Mouse (Mus musculus): ENCODE measurements around the gene Pwwp2b. TPM values are rescaled to one million over a fixed set of nuclear protein-coding genes. Genes with fewer than 3 reads are reported as not detected.

Gene Pwwp2b
- polyA plus RNA-seq, 1 experiment from 2014 or later = 5.6 TPM

GRCm38 (mm10) chr7:139221072-139221471, 27.2 kb upstream of the Pwwp2b start:
- Histone ChIP-seq H3K27ac (ENCODE audit: low read depth, low read length) (no peak overlapping the region), H3K27me3 (replicated peaks; ENCODE audit: control insufficient read depth, insufficient read depth, low read length) (no peaks in the 10 kb centered on the region), H3K9me3 (ENCODE audit: control insufficient read depth, low read length) (no peaks in the 10 kb centered on the region), H3K9ac (ENCODE audit: low read depth, low read length) (no peak overlapping the region), H3K4me1 (ENCODE audit: control insufficient read depth, insufficient read depth, low read depth, low read length) (no peaks in the 10 kb centered on the region), H3K4me3 (ENCODE audit: low read length) (no peak overlapping the region), H3K36me3 (ENCODE audit: control insufficient read depth, insufficient read depth, low read length) (no peaks in the 10 kb centered on the region), H3K4me2 (ENCODE audit: low read length) (no peak overlapping the region)
- no peak for ATAC-seq
- WGBS = 80% methylated on average over 5 of the region's 5 CpGs

- WGBS = 63% methylated on average over 2 of the region's 2 CpGs
- Histone ChIP-seq H3K4me2 (ENCODE audit: low read length) (no peak overlapping the region), H3K27me3 (replicated peaks; ENCODE audit: control insufficient read depth, insufficient read depth, low read length) (no peaks in the 10 kb centered on the region), H3K4me3 (ENCODE audit: low read length) (no peak overlapping the region), H3K4me1 (ENCODE audit: control insufficient read depth, insufficient read depth, low read depth, low read length) (no peaks in the 10 kb centered on the region), H3K9ac (ENCODE audit: low read depth, low read length) (no peak overlapping the region), H3K27ac (ENCODE audit: low read depth, low read length) (no peak overlapping the region), H3K9me3 (ENCODE audit: control insufficient read depth, low read length) (no peaks in the 10 kb centered on the region), H3K36me3 (ENCODE audit: control insufficient read depth, insufficient read depth, low read length) (no peaks in the 10 kb centered on the region)
- no peak for ATAC-seq
Measured at GRCm38 (mm10) chr7:139221856-139222255, 26.4 kb upstream of the Pwwp2b start.

- no peaks in the 10 kb centered on the region for H3K9me3 ChIP-seq (ENCODE audit: control insufficient read depth, low read length)
- 77% methylated on average over 4 of the region's 4 CpGs for WGBS
- H3K4me3 ChIP-seq (ENCODE audit: low read length) = no peak overlapping the region
- H3K27me3 ChIP-seq (replicated peaks; ENCODE audit: control insufficient read depth, insufficient read depth, low read length) = no peaks in the 10 kb centered on the region
- H3K9ac ChIP-seq (ENCODE audit: low read depth, low read length) = no peak overlapping the region
- no peak overlapping the region for H3K27ac ChIP-seq (ENCODE audit: low read depth, low read length)
- ATAC-seq = no peak
- H3K4me1 ChIP-seq (ENCODE audit: control insufficient read depth, insufficient read depth, low read depth, low read length) = no peaks in the 10 kb centered on the region
- no peaks in the 10 kb centered on the region for H3K36me3 ChIP-seq (ENCODE audit: control insufficient read depth, insufficient read depth, low read length)
- no peak overlapping the region for H3K4me2 ChIP-seq (ENCODE audit: low read length)
Measured at GRCm38 (mm10) chr7:139222341-139222740, 25.9 kb upstream of the Pwwp2b start.

DNA sequence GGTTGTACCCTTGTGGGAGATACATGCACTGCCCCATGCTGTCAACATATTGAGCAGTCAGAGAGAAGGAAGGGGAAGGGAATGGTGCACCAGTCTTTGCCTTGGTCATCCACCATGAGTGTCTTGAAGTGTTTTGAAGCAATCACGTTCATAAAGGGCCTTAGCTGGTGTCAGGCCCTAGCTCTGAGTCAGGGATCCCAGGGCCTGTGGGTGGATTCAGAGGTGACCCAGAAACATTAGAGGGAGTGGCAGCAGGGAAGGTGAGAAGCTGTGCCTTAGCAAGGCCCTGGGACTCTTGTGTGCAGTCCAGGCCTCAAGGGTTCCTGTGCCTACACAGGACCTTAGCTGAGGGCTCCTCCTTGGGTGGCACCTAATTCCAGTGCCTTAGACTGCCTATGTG, 24.2 kb upstream of the Pwwp2b start:
- Histone ChIP-seq H3K9me3 (ENCODE audit: control insufficient read depth, low read length) (no peaks in the 10 kb centered on the region), H3K4me3 (ENCODE audit: low read length) (no peak overlapping the region), H3K4me1 (ENCODE audit: control insufficient read depth, insufficient read depth, low read depth, low read length) (no peaks in the 10 kb centered on the region), H3K36me3 (ENCODE audit: control insufficient read depth, insufficient read depth, low read length) (no peaks in the 10 kb centered on the region), H3K27ac (ENCODE audit: low read depth, low read length) (no peak overlapping the region), H3K4me2 (ENCODE audit: low read length) (no peak overlapping the region), H3K9ac (ENCODE audit: low read depth, low read length) (no peak overlapping the region), H3K27me3 (replicated peaks; ENCODE audit: control insufficient read depth, insufficient read depth, low read length) (no peaks in the 10 kb centered on the region)
- no peak for ATAC-seq
- 94% methylated on average over 1 of the region's 1 CpGs for WGBS

GRCm38 (mm10) chr7:139224725-139225124, 23.6 kb upstream of the Pwwp2b start:
- no peak for ATAC-seq
- Histone ChIP-seq H3K9me3 (ENCODE audit: control insufficient read depth, low read length) (no peaks in the 10 kb centered on the region), H3K4me2 (ENCODE audit: low read length) (no peak overlapping the region), H3K27me3 (replicated peaks; ENCODE audit: control insufficient read depth, insufficient read depth, low read length) (no peaks in the 10 kb centered on the region; the same call in 1 of the 2 replicates), H3K27ac (ENCODE audit: low read depth, low read length) (no peak overlapping the region), H3K4me3 (ENCODE audit: low read length) (no peak overlapping the region), H3K9ac (ENCODE audit: low read depth, low read length) (no peak overlapping the region), H3K36me3 (ENCODE audit: control insufficient read depth, insufficient read depth, low read length) (no peaks in the 10 kb centered on the region), H3K4me1 (ENCODE audit: control insufficient read depth, insufficient read depth, low read depth, low read length) (no peaks in the 10 kb centered on the region)
- 80% methylated on average over 8 of the region's 8 CpGs for WGBS

DNA sequence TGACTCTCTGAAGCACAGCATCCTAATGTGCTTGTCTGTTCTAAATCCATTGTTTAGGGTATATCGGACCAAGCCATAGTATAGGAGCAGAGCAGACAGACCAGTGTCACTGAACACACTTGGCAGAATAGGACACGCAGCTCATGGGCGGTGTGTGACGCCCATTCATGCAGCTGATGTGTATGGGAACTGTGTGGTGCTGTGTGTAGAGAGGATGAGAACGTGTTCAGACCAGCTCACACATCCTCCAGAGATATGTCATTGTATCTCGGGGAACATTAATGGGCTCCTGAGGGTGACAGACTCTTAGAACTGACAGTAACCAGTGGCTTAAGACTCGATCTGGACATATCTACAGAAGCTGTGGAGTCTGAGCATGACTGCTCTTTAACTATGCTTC, 21.9 kb upstream of the Pwwp2b start:
- H3K27me3 ChIP-seq (replicated peaks; ENCODE audit: control insufficient read depth, insufficient read depth, low read length) = peaks cover 3% of the 10 kb centered on the region; the same call in 1 of the 2 replicates
- no peaks in the 10 kb centered on the region for H3K36me3 ChIP-seq (ENCODE audit: control insufficient read depth, insufficient read depth, low read length)
- no peak overlapping the region for H3K4me2 ChIP-seq (ENCODE audit: low read length)
- no peak overlapping the region for H3K4me3 ChIP-seq (ENCODE audit: low read length)
- WGBS = 87% methylated on average over 7 of the region's 7 CpGs
- no peaks in the 10 kb centered on the region for H3K4me1 ChIP-seq (ENCODE audit: control insufficient read depth, insufficient read depth, low read depth, low read length)
- no peak overlapping the region for H3K9ac ChIP-seq (ENCODE audit: low read depth, low read length)
- no peak overlapping the region for H3K27ac ChIP-seq (ENCODE audit: low read depth, low read length)
- no peaks in the 10 kb centered on the region for H3K9me3 ChIP-seq (ENCODE audit: control insufficient read depth, low read length)
- no peak for ATAC-seq

- 76% methylated on average over 6 of the region's 6 CpGs for WGBS
- no peak for ATAC-seq
Measured at GRCm38 (mm10) chr7:139228447-139229171, 19.7 kb upstream of the Pwwp2b start.

GRCm38 (mm10) chr7:139229837-139230236, 18.4 kb upstream of the Pwwp2b start:
- Histone ChIP-seq H3K9me3 (ENCODE audit: control insufficient read depth, low read length) (no peaks in the 10 kb centered on the region), H3K4me3 (ENCODE audit: low read length) (no peak overlapping the region), H3K27ac (ENCODE audit: low read depth, low read length) (no peak overlapping the region), H3K36me3 (ENCODE audit: control insufficient read depth, insufficient read depth, low read length) (no peaks in the 10 kb centered on the region), H3K4me1 (ENCODE audit: control insufficient read depth, insufficient read depth, low read depth, low read length) (peaks cover 9% of the 10 kb centered on the region; the same call in 1 of the 2 replicates), H3K27me3 (replicated peaks; ENCODE audit: control insufficient read depth, insufficient read depth, low read length) (peaks cover 3% of the 10 kb centered on the region; the same call in 1 of the 2 replicates), H3K9ac (ENCODE audit: low read depth, low read length) (no peak overlapping the region), H3K4me2 (ENCODE audit: low read length) (no peak overlapping the region)
- ATAC-seq = no peak
- WGBS = 77% methylated on average over 5 of the region's 5 CpGs

More at GRCm38 (mm10) chr7:139228447-139229171, 19.7 kb upstream of the Pwwp2b start:
- Histone ChIP-seq H3K4me3 (ENCODE audit: low read length) (no peak overlapping the region), H3K27me3 (replicated peaks; ENCODE audit: control insufficient read depth, insufficient read depth, low read length) (peaks cover 3% of the 10 kb centered on the region; the same call in 1 of the 2 replicates), H3K9ac (ENCODE audit: low read depth, low read length) (no peak overlapping the region), H3K4me2 (ENCODE audit: low read length) (no peak overlapping the region), H3K9me3 (ENCODE audit: control insufficient read depth, low read length) (no peaks in the 10 kb centered on the region), H3K27ac (ENCODE audit: low read depth, low read length) (no peak overlapping the region), H3K4me1 (ENCODE audit: control insufficient read depth, insufficient read depth, low read depth, low read length) (no peaks in the 10 kb centered on the region; the same call in 1 of the 2 replicates), H3K36me3 (ENCODE audit: control insufficient read depth, insufficient read depth, low read length) (no peaks in the 10 kb centered on the region)

GRCm38 (mm10) chr7:139230241-139230640, 18.0 kb upstream of the Pwwp2b start:
- Histone ChIP-seq H3K4me3 (ENCODE audit: low read length) (no peak overlapping the region), H3K27me3 (replicated peaks; ENCODE audit: control insufficient read depth, insufficient read depth, low read length) (peaks cover 3% of the 10 kb centered on the region; the same call in 1 of the 2 replicates), H3K4me2 (ENCODE audit: low read length) (no peak overlapping the region), H3K9ac (ENCODE audit: low read depth, low read length) (no peak overlapping the region), H3K4me1 (ENCODE audit: control insufficient read depth, insufficient read depth, low read depth, low read length) (peaks cover 11% of the 10 kb centered on the region; the same call in 1 of the 2 replicates), H3K27ac (ENCODE audit: low read depth, low read length) (no peak overlapping the region), H3K36me3 (ENCODE audit: control insufficient read depth, insufficient read depth, low read length) (no peaks in the 10 kb centered on the region), H3K9me3 (ENCODE audit: control insufficient read depth, low read length) (no peaks in the 10 kb centered on the region)
- WGBS = 80% methylated on average over 12 of the region's 12 CpGs
- ATAC-seq = no peak
